Mouse (Mus musculus): ENCODE results near the gene Pax5. TPM values are rescaled to one million over a fixed set of nuclear protein-coding genes. Genes with fewer than 3 reads are reported as not detected.

The Pax5 gene
- total RNA-seq, 2 experiments from 2014 or later: not detected

DNA sequence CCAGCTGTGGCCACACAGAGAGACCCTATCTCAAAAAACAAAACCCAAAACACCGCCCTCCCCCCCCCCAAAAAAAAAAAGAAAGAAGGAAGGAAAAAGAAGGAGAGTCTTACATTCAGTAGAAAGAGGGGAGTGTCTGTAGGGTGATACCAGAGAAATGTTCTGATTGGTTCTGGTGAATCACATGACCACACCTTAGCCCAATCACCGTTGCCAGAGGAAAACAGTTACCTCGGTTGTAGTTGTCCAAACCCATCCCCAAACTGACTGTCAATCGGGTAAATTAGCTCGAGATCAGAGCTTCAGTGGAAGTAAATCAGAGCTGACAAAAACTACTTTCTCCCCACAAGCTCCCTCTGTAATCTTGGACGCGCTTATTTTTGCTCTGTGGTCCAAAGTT is 205.3 kb downstream of the Pax5 start:
- ATAC-seq (replicated peaks; ENCODE audit: low FRiP score, poor library complexity, severe bottlenecking): no peak

DNA sequence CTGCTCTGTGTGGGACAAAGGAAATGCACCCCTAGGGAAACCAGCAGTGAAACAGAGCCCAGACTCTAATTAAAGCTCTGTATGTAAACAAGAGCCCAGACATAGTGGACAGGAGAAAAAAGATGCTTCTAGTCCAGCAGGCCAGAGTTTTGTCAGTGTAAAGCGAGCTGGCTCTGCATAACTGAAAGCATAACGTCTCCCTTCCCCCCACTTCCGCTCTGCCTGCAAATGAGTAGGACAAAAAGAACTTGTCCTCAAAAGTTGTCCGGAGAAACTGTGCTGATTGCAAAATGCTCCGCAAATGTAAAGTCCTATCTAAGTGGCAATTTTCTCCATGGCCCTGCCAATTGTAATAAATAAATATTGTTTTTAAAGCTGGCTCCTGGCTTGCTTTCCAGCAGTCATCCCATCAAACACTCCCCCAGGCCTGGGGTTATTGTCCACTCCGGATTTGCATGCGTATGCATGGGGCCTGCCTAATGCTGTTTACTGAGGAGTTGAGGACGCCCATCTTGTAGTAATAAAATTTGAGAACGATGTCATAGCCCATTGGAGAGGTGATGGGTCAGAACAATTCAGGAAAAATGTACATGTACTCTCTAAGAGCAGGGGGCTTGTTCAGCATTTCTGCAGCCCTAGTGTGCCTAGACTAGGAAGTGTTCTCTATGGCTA is 208.0 kb downstream of the Pax5 start:
- no peak for ATAC-seq (replicated peaks; ENCODE audit: low FRiP score, poor library complexity, severe bottlenecking)

- no peak for ATAC-seq (replicated peaks; ENCODE audit: low FRiP score, poor library complexity, severe bottlenecking)
These were observed 212.1 kb downstream of the Pax5 start for GRCm38 (mm10) chr4:44498156-44498555.

- ATAC-seq (replicated peaks; ENCODE audit: low FRiP score, poor library complexity, severe bottlenecking): no peak
These were observed 214.5 kb downstream of the Pax5 start for GRCm38 (mm10) chr4:44495836-44496235.

DNA sequence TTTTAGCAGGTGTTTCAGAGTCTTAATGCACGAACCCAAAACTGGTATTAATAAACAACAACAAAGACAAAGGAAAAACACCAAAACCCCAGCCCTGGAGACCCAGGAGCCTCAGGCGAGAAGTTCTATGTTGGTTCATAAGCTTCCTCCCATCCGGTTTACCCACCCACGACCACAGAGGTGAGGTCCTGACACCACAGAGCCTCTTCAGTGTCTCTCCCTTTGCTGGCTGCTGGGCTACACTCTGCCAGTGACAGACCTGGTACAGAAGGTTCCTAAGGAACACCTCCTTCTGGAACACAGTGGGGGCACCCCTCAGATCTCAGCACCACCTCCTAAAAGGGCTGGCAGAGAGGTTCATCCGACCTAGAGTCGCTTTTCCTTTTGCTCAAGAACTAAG is 216.5 kb downstream of the Pax5 start:
- no peak for ATAC-seq (replicated peaks; ENCODE audit: low FRiP score, poor library complexity, severe bottlenecking)

DNA sequence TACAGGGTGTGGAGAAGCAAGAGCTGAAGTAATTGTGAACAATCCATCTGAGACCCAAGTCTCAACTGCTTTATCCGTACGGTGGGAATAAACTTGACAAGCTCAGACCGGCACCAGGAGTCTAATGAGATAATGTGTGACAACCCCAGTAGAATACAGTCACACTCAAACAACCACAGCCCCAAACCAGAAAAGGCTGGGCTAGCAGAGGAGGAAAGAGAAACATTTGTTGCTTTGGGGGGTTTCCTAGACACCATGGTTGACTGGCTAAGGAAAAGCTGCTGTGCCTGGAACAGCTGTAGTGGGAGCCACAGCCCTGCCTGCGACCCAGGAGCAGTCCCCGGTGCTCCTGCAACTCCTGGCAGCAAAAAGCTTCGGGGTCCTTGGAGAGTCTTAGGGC is 219.4 kb downstream of the Pax5 start:
- no peak for ATAC-seq (replicated peaks; ENCODE audit: low FRiP score, poor library complexity, severe bottlenecking)

- no peak for ATAC-seq (replicated peaks; ENCODE audit: low FRiP score, poor library complexity, severe bottlenecking)
These were observed 221.6 kb downstream of the Pax5 start for GRCm38 (mm10) chr4:44488702-44489101.

GRCm38 (mm10) chr4:44488219-44488618 is 222.1 kb downstream of the Pax5 start:
- no peak for ATAC-seq (replicated peaks; ENCODE audit: low FRiP score, poor library complexity, severe bottlenecking)

DNA sequence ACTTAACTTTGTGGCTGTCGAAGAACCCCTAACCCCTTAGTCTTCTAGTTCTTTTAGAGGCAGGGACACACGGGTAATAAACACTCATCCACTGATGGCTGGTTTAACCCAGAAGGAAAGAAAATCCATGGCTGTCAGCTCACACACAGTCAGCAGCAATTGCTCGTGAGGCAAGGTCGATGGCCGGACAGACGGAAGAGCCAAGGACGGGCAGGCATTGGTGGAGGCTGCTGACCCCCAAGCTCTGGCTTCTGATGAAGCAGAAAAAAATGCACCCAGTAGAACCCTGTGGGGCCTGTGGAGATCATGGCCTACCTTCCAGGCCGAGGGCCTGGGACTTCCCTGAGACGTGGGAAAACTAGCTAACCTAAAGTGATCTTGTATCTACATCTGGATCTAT is 227.4 kb downstream of the Pax5 start:
- no peak for ATAC-seq (replicated peaks; ENCODE audit: low FRiP score, poor library complexity, severe bottlenecking)

DNA sequence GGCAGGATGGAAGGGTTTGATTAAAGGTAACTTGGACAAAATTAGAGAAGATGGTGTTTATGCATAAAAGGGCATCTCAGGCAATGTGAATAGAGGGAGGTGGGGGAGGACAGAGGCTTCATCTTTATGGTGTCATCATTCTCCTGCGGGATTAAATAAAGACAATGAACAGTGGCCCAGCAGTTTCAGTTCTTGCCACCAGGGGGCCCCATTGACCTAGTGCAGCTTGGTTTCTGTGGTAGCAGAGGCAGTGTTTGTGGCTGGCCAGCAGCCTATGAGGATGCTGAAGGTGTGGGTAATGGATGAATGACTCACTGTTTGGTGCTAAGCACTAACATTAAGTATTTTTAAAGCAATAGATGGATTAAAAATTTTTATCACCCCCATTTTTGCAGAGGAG is 230.5 kb downstream of the Pax5 start:
- ATAC-seq (replicated peaks; ENCODE audit: low FRiP score, poor library complexity, severe bottlenecking): no peak

Other genes starting within 250 kb of the Pax5 start
- 15.9 and 19.2 TPM in 2 replicates for gene Zcchc7, start 45.4 kb upstream of the Pax5 start, total RNA-seq (2015; ENCODE audit: low replicate concordance)
- gene Zcchc7, start 45.4 kb upstream of the Pax5 start, total RNA-seq (2017; ENCODE audit: low replicate concordance): 31.5 and 39.8 TPM in 2 replicates